Mouse (Mus musculus) CH12.LX (cell line): ENCODE data around the gene Prss8. TPM values are rescaled to one million over a fixed set of nuclear protein-coding genes. Genes with fewer than 3 reads are reported as not detected.
A peak's percentile ranks its signal among the peaks of the same experiment; 100 is the strongest.

Source experiments
- DNase-seq: peaks from one replicate; pipeline ENCODE4 v3.0.0-alpha.2; 2013; ENCODE audit errors: extremely low read depth
- H3K27ac ChIP-seq: 2 replicates; pipeline ENCODE4 v1.5.1; 2012; ENCODE audit warnings: low read depth, mild to moderate bottlenecking, control low read depth, moderate library complexity; ENCODE audit not compliant: insufficient read depth
- H3K27me3 ChIP-seq: replicated peaks from 2 replicates; pipeline ENCODE3; 2012; ENCODE audit warnings: inconsistent platforms
- H3K36me3 ChIP-seq, 2 experiments: replicated peaks in 1 of 2; 2 replicates each; pipeline versions ENCODE3 to v1.6.1; 2012; ENCODE audit warnings: inconsistent platforms in 1 of 2, low read length in 1 of 2, mild to moderate bottlenecking in 1 of 2, mixed read lengths in 1 of 2, moderate library complexity in 1 of 2; ENCODE audit not compliant: control insufficient read depth in 1 of 2, insufficient read depth in 1 of 2
- H3K4me1 ChIP-seq, 2 experiments: 2 replicates each; pipeline ENCODE4 v1.6.1; 2012; ENCODE audit warnings: inconsistent platforms in 1 of 2, moderate library complexity in 1 of 2; ENCODE audit not compliant: insufficient read depth in 2 of 2, control insufficient read depth in 1 of 2
- H3K4me2 ChIP-seq: 2 replicates; pipeline ENCODE4 v1.6.1; 2012; ENCODE audit warnings: low read depth, mild to moderate bottlenecking, control low read depth; ENCODE audit not compliant: poor library complexity, insufficient read depth, severe bottlenecking
- H3K4me3 ChIP-seq, 3 experiments: fragments of 150-350 bp in 1 of 3; sonication (generic) in 1 of 3; replicated peaks in 1 of 3; 2 replicates each; pipeline versions ENCODE3 to v1.5.1; 2011 to 2012; ENCODE audit warnings: low read depth in 2 of 3, low read length in 2 of 3, mild to moderate bottlenecking in 2 of 3, moderate library complexity in 2 of 3, control low read depth in 1 of 3, improper control_type of control experiment in 1 of 3, inconsistent platforms in 1 of 3, mixed read lengths in 1 of 3; ENCODE audit not compliant: poor library complexity in 1 of 3
- H3K79me2 ChIP-seq: replicated peaks from 2 replicates; pipeline ENCODE4 v1.6.1; 2012; ENCODE audit warnings: mild to moderate bottlenecking, moderate library complexity; ENCODE audit not compliant: control insufficient read depth, poor library complexity, insufficient read depth, severe bottlenecking; ENCODE audit errors: extremely low read depth
- H3K9ac ChIP-seq: 2 replicates; pipeline ENCODE4 v1.6.1; 2012; ENCODE audit warnings: low read depth, mild to moderate bottlenecking, control low read depth, moderate library complexity; ENCODE audit not compliant: insufficient read depth
- H3K9me3 ChIP-seq: replicated peaks from 2 replicates; pipeline ENCODE3; 2012; ENCODE audit warnings: low read length, inconsistent platforms, mixed read lengths
- CHD1 ChIP-seq: IDR thresholded peaks from 2 replicates; pipeline ENCODE4 v1.6.1; 2012; ENCODE audit warnings: low read depth, low read length, improper control_type of control experiment, inconsistent platforms
- CHD2 ChIP-seq: IDR thresholded peaks from 2 replicates; pipeline ENCODE4 v1.6.1; 2011; ENCODE audit warnings: low read length, improper control_type of control experiment
- E2F4 ChIP-seq: IDR thresholded peaks from 2 replicates; pipeline ENCODE4 v1.6.1; 2011; ENCODE audit warnings: low read depth, low read length, improper control_type of control experiment; ENCODE audit not compliant: insufficient replicate concordance
- ELF1 ChIP-seq: IDR thresholded peaks from 2 replicates; pipeline ENCODE4 v1.6.1; 2014; ENCODE audit warnings: low read depth, mild to moderate bottlenecking, inconsistent platforms, low read length, improper control_type of control experiment
- EP300 ChIP-seq: IDR thresholded peaks from 2 replicates; pipeline ENCODE4 v1.6.1; 2011; ENCODE audit warnings: low read length, improper control_type of control experiment
- ETS1 ChIP-seq: conservative IDR thresholded peaks from 2 replicates; pipeline ENCODE4 v1.6.1; 2012; ENCODE audit warnings: low read depth, mild to moderate bottlenecking, inconsistent platforms, low read length, improper control_type of control experiment, moderate library complexity
- GABPA ChIP-seq: IDR thresholded peaks from 2 replicates; pipeline ENCODE4 v1.6.1; 2012; ENCODE audit warnings: low read depth, low read length, improper control_type of control experiment, inconsistent platforms; ENCODE audit not compliant: insufficient replicate concordance
- JUND ChIP-seq: conservative IDR thresholded peaks from 2 replicates; pipeline ENCODE4 v1.6.1; 2011; ENCODE audit warnings: low read depth, low read length, improper control_type of control experiment
- KAT2A ChIP-seq: IDR thresholded peaks from 2 replicates; pipeline ENCODE4 v1.6.1; 2012; ENCODE audit warnings: low read length, improper control_type of control experiment, inconsistent platforms; ENCODE audit not compliant: insufficient replicate concordance
- MAFK ChIP-seq: IDR thresholded peaks from 2 replicates; pipeline ENCODE4 v1.6.1; 2011; ENCODE audit warnings: low read length, improper control_type of control experiment; ENCODE audit not compliant: insufficient replicate concordance
- MEF2A ChIP-seq: IDR thresholded peaks from 2 replicates; pipeline ENCODE4 v1.6.1; 2014; ENCODE audit warnings: low read depth, mild to moderate bottlenecking, inconsistent platforms, low read length, improper control_type of control experiment, borderline replicate concordance
- MXI1 ChIP-seq: IDR thresholded peaks from 2 replicates; pipeline ENCODE4 v1.6.1; 2011; ENCODE audit warnings: mild to moderate bottlenecking, low read depth, low read length, improper control_type of control experiment
- MYC ChIP-seq: IDR thresholded peaks from 2 replicates; pipeline ENCODE4 v1.6.1; 2011; ENCODE audit warnings: low read depth, mild to moderate bottlenecking, improper control_type of control experiment, low read length
- NRF1 ChIP-seq: IDR thresholded peaks from 2 replicates; pipeline ENCODE4 v1.6.1; 2014; ENCODE audit warnings: low read depth, mild to moderate bottlenecking, inconsistent platforms, low read length, improper control_type of control experiment, moderate library complexity
- PAX5 ChIP-seq: IDR thresholded peaks from 2 replicates; pipeline ENCODE4 v1.6.1; 2012; ENCODE audit warnings: low read length, inconsistent platforms, mixed read lengths
- POLR2A ChIP-seq: IDR thresholded peaks from 2 replicates; pipeline ENCODE4 v1.6.1; 2011; ENCODE audit warnings: low read depth, mild to moderate bottlenecking, improper control_type of control experiment, low read length
- POLR2AphosphoS2 ChIP-seq: IDR thresholded peaks from 2 replicates; pipeline ENCODE4 v1.6.1; 2011; ENCODE audit warnings: low read depth, low read length, improper control_type of control experiment
- RAD21 ChIP-seq: IDR thresholded peaks from 2 replicates; pipeline ENCODE4 v1.6.1; 2011; ENCODE audit warnings: low read depth, mild to moderate bottlenecking, low read length, improper control_type of control experiment, moderate library complexity
- RCOR1 ChIP-seq: conservative IDR thresholded peaks from 2 replicates; pipeline ENCODE4 v1.6.1; 2012; ENCODE audit warnings: low read depth, mild to moderate bottlenecking, inconsistent platforms, low read length, improper control_type of control experiment
- SIN3A ChIP-seq: IDR thresholded peaks from 2 replicates; pipeline ENCODE4 v1.6.1; 2012; ENCODE audit warnings: low read length, improper control_type of control experiment, inconsistent platforms
- SMC3 ChIP-seq: IDR thresholded peaks from 2 replicates; pipeline ENCODE4 v1.6.1; 2011; ENCODE audit warnings: low read depth, low read length, improper control_type of control experiment
- ZC3H11A ChIP-seq: IDR thresholded peaks from 2 replicates; pipeline ENCODE4 v1.6.1; 2012; ENCODE audit warnings: low read depth, mild to moderate bottlenecking, inconsistent platforms, low read length, improper control_type of control experiment
- ZKSCAN1 ChIP-seq: IDR thresholded peaks from 2 replicates; pipeline ENCODE4 v1.6.1; 2012; ENCODE audit warnings: low read depth, inconsistent platforms, low read length, improper control_type of control experiment, borderline replicate concordance
- ZNF384 ChIP-seq: IDR thresholded peaks from 2 replicates; pipeline ENCODE4 v1.6.1; 2012; ENCODE audit warnings: low read depth, low read length, improper control_type of control experiment, inconsistent platforms
- dilution Hi-C: fragments of 300-500 bp; cut with MboI; formaldehyde crosslinking; loops from 2 replicates; pipeline ENCODE4 v1.14.3; 2020; ENCODE audit warnings: low sequenced_read_pairs; ENCODE audit not compliant: extremely low pct_unique_long_range_greater_than_20kb, extremely low pct_ligation_motif_present
- in situ Hi-C: fragments of 300-500 bp; cut with MboI; formaldehyde crosslinking; loops from 3 replicates; pipeline ENCODE4 v1.14.3; 2019; ENCODE audit warnings: low sequenced_read_pairs, low pct_ligation_motif_present, low pct_unique_long_range_greater_than_20kb, mixed read lengths
- polyA plus RNA-seq: library from polyadenylated mRNA; unstranded; fragments of >175 nt; gene quantifications from 2 replicates; pipeline ENCODE4 v1.2.1, GENCODE M21; 2012; ENCODE audit warnings: low read depth; ENCODE audit not compliant: insufficient read length
- total RNA-seq, 2 experiments: library from RNA; depleted of rRNA; stranded (reverse); fragments of 300-350 nt in 1 of 2; fragments of >200 nt in 1 of 2; gene quantifications; 2 replicates each; pipeline ENCODE4 v1.2.3; 2012 to 2014

Gene Prss8
- total and polyA plus RNA-seq, 3 experiments = 0.08 TPM; not detected in 2

- TF ChIP-seq POLR2AphosphoS2 (no peak; the same call in 1 of the 2 replicates), NRF1 (no peak)
Measured at GRCm38 (mm10) chr7:127974413-127974930, 44.6 kb upstream of the Prss8 start (continued).

GRCm38 (mm10) chr7:127967922-127968828 lies 38.3 kb upstream of the Prss8 start:
- Histone ChIP-seq H3K79me2 (peaks cover 47% of the 10 kb centered on the region), H3K9me3 (no peaks in the 10 kb centered on the region), H3K4me1 (peaks cover 0 to 25% of the 10 kb centered on the region in 2 experiments; a peak in 3 of 4 replicates), H3K36me3 (peaks cover 26 to 41% of the 10 kb centered on the region in 2 experiments), H3K4me2 (peak overlapping the region; percentile 96), H3K9ac (peak overlapping the region; percentile 71), H3K27ac (peak overlapping the region; percentile 86), H3K4me3 (peak overlapping the region; percentile 72 to 91 (median 74)), H3K27me3 (peaks cover 7% of the 10 kb centered on the region)
- TF ChIP-seq CHD2 (0 out of 2 replicates have a peak, but pooled peaks have one; percentile 69), SIN3A (peak; percentile 8; the same call in 1 of the 2 replicates), GABPA (no peak), RAD21 (no peak), PAX5 (no peak), ELF1 (peak; percentile 53), ZNF384 (peak; percentile 61; the same call in 1 of the 2 replicates), MXI1 (0 out of 2 replicates have a peak, but pooled peaks have one; percentile 8), MYC (no peak), POLR2A (no peak), ETS1 (0 out of 2 replicates have a peak, but pooled peaks have one; percentile 0)
- peak; percentile 68 for DNase-seq
- in situ Hi-C loops = no loop called here
- dilution Hi-C loops = no loop called here

DNA sequence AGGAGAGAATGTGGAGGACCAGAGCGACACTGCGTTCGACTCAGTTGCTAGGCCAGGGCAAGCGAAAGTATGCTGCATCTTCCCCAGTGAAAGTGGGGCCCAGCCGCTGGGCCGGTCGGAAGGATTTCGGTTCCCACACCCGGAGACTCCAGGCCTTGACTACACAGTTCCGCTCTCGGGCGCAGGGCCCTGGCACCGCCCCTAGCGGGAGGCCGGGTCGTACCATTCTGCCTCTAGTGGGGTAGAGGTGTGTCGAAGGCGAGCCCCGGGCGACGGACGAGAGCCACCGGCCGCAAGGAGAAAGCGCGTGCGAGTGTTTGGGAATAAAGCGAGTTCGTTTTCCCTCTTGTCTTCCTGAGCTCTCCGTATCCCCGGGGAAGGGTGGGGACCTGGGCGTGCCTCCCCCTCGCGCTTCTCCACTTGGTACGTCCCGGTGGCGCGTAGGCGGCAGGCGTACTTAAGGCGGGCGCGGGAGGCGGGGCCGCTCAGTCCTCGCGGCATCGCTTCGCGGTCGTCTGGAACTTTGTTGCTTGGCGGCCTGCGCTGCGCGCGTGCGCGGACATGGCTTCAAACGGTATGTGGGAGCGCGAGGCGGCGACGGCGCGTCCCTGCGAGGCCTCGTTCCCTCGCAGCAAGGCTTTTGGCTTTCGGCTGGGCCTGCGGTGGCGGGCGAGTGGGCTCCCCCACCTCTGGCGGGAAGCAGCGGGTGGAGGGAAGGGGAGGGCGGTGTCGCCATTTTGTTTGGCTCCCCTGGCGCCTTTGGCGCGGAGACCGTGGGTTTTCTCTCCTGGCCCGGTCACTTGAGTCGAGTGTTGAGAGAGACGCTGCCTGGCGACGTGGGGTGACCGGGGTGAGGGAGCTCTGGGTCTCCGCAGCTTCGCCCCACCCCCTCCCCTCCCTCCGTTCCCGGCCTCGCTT lies 37.4 kb upstream of the Prss8 start, which contains the start of gene Fus:
TSS of gene Fus (plus strand) at position 454 of the 918 bp plus-strand sequence.
- Histone ChIP-seq H3K4me1 (peaks cover 0 to 25% of the 10 kb centered on the region in 2 experiments; a peak in 2 of 4 replicates), H3K36me3 (peaks cover 19 to 32% of the 10 kb centered on the region in 2 experiments), H3K9ac (peak within 1 kb of the TSS; percentile 71), H3K4me3 (peak within 1 kb of the TSS; percentile 72 to 91 (median 74)), H3K27me3 (peaks cover 7% of the 10 kb centered on the region), H3K79me2 (peaks cover 42% of the 10 kb centered on the region), H3K9me3 (no peaks in the 10 kb centered on the region), H3K27ac (peak within 1 kb of the TSS; percentile 86), H3K4me2 (peak within 1 kb of the TSS; percentile 96)
- in situ Hi-C loops = no loop called here
- DNase-seq = peak; percentile 92
- dilution Hi-C loops = no loop called here
- TF ChIP-seq SMC3 = no peak
- no peak for TF ChIP-seq ZKSCAN1
- no peak for TF ChIP-seq MAFK
- peak; percentile 37; the same call in 1 of the 2 replicates for TF ChIP-seq ETS1
- 0 out of 2 replicates have a peak, but pooled peaks have one; percentile 45 for TF ChIP-seq KAT2A
- TF ChIP-seq CHD1 = peak; percentile 99
- no peak for TF ChIP-seq JUND
- TF ChIP-seq MEF2A = peak; percentile 68; the same call in 1 of the 2 replicates
- TF ChIP-seq EP300 = no peak
- TF ChIP-seq NRF1 = peak; percentile 79
- no peak for TF ChIP-seq ZC3H11A
- TF ChIP-seq E2F4 = 0 out of 2 replicates have a peak, but pooled peaks have one; percentile 41
- no peak for TF ChIP-seq PAX5
- no peak; the same call in 1 of the 2 replicates for TF ChIP-seq CHD2
- peak; percentile 62; the same call in 1 of the 2 replicates for TF ChIP-seq RCOR1
- TF ChIP-seq POLR2A = peak; percentile 100
